Mouse (Mus musculus): ENCODE data around the gene Scnn1g.

The Scnn1g gene

GRCm38 (mm10) chr7:121779409-121779808 lies 45.1 kb downstream of the Scnn1g start:
- no peak for DNase-seq

GRCm38 (mm10) chr7:121782188-121782909 lies 48.1 kb downstream of the Scnn1g start:
- no peak for DNase-seq

- DNase-seq, result no peak
These were observed 51.5 kb downstream of the Scnn1g start for GRCm38 (mm10) chr7:121785651-121786228.

DNA sequence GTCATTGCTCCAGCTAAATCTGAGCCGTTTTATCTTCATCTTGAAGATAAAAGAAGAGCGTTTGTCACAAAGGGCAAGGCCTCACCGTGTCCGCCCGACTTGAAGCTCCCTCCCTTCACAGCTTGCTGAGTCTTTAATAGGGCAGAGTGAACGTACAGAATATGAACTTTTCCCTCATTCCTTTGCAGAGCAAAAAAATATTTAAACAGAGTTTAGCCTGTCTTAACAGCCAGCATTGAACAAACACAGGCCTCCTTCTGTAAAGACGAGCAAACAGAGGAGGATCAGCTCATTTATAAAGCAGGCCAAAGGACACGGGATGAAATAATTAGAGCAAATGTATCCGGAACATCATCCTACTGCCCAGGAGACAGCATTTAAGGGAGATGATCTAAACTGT lies 63.5 kb downstream of the Scnn1g start:
- no peak for DNase-seq

DNA sequence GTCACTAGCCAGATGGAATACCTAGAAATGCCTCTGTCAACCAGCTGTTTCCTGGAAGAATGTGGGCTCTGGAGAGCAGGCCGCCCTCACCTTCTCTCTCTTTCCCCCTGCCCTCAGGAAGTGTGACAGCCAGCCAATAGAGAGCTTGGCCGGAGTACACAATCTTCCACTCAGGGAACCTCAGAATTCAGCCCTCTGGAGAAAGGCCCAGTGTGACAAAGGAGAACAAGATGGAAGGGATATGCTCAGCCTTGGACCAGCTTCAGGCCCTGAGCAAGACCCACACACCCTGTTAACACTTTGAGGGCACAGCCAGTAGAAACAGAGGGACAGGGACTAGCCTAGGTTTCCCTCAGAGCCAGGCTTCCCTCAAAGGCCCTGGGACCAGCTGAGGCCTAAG lies 68.2 kb downstream of the Scnn1g start:
- no peak for DNase-seq

DNA sequence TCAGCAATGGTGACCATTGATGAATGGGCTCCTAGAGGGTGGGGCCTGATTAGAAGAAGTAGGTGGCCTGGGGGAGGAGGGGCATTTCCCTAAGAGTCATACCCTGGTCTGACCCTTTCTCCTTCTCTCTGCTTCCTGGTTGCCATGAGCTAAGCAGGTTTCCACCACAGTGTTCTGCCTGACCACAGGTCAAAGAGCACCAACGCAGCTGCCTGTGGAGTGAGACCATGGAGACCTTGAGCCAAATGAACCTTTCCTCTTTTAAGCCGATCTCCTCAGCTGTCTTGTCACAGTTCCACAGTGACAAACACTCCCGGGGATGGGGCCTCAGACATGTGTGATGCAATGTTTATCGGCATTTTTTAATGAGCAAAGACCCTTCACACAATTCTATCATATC lies 68.7 kb downstream of the Scnn1g start:
- DNase-seq, result no peak

- DNase-seq, result no peak
These were observed 71.7 kb downstream of the Scnn1g start for GRCm38 (mm10) chr7:121805811-121806496.

- DNase-seq, result no peak
These were observed 73.7 kb downstream of the Scnn1g start for GRCm38 (mm10) chr7:121807726-121808580.

All from thymus, postnatal 4 days (tissue).